Comparison of ENCODE assay signal across 13 mouse cellular contexts in genomic region chr6:72881619-72881979, GRCm38 (mm10). TPM values are rescaled to one million over a fixed set of nuclear protein-coding genes. Genes with fewer than 3 reads are reported as not detected.
DNase-seq lines count a peak whose midpoint lies in the region; ATAC-seq and TF ChIP-seq lines count a peak whose summit lies in the region.
"Had no signal": no experiment of that assay in that cellular context is flagged by ENCODE, and none has a peak within 500 bp of the region (broad histone marks: within the 10 kb centered on the region; RNA-seq: fewer than 3 reads in every experiment).

No protein-coding gene starts in this region.

- 3% methylated on average over 1 of the region's 1 CpGs for WGBS in liver, embryonic 12.5 days (ENCODE audit: insufficient replicate concordance)

- H3K4me1 ChIP-seq in liver, embryonic 12.5 days: peaks cover 62% of the 10 kb centered on the region

- no peaks in the 10 kb centered on the region for H3K9me3 ChIP-seq in liver, embryonic 12.5 days (replicated peaks)

- peak overlapping the region; percentile 43 for H3K4me2 ChIP-seq in liver, embryonic 12.5 days

- intact Hi-C loops in gastrocnemius, adult 2 months (cut with DNase I): no loop called here

- no peak for TF ChIP-seq CTCF in gastrocnemius, adult 2 months (IDR thresholded peaks at IDR 0.05)

- no peaks in the 10 kb centered on the region for H3K36me3 ChIP-seq in liver, embryonic 12.5 days

- H3K27ac ChIP-seq in gastrocnemius, adult 2 months: peak overlapping the region; percentile 66
- H3K27ac ChIP-seq in liver, embryonic 12.5 days: peak overlapping the region; percentile 64

- no peak overlapping the region for H3K9ac ChIP-seq in liver, embryonic 12.5 days

- ATAC-seq in liver, embryonic 12.5 days: peak; percentile 25; the same call in 1 of the 2 replicates

- peak overlapping the region; percentile 21 for H3K4me3 ChIP-seq in gastrocnemius, adult 2 months
- no peak overlapping the region for H3K4me3 ChIP-seq in liver, embryonic 12.5 days

- H3K27me3 ChIP-seq in liver, embryonic 12.5 days (replicated peaks): no peaks in the 10 kb centered on the region

- DNase-seq in gastrocnemius, adult 2 months: no peak
- DNase-seq in gastrocnemius, adult 18-20 months (ENCODE audit: low spot score): no peak
- DNase-seq in right cerebral cortex, adult 18-20 months: peak; percentile 14
- no peak for DNase-seq in right cerebral cortex, postnatal 36 days (ENCODE audit: low spot score in 2 of 2)
- DNase-seq in right cerebral cortex, adult 2 months (ENCODE audit: low spot score in 2 of 2): no peak
- no peak for DNase-seq in embryo, embryonic 10 days (ENCODE audit: low spot score)
- DNase-seq in cerebellum, postnatal 4 days (ENCODE audit: low spot score in 2 of 2): no peak
- DNase-seq: cerebellum, adult 9-10 months; kidney, postnatal 4 days; lung, adult 2 months; spleen, adult 18-20 months; thymus, adult 2 months had no signal

RNA-seq across cellular contexts. Expression of gene Kcmf1, which starts 18.2 kb away (rescaled TPM):
- 100 to 1,000 TPM; 155 to 192 TPM for total RNA-seq in gastrocnemius, adult 2 months (2021)
- 100 to 1,000 TPM; 178 to 199 TPM for total RNA-seq in gastrocnemius, adult 18-20 months (2021)
- polyA plus RNA-seq in liver, embryonic 12.5 days (2016; fragmentation: Nextera tagmentation; extraction: Ambion mirVana): 48.7 and 49.2 TPM in 2 replicates
